Mouse (Mus musculus): Measurements from ENCODE around the gene Ascl5. TPM values are rescaled to one million over a fixed set of nuclear protein-coding genes. Genes with fewer than 3 reads are reported as not detected.
A peak's percentile ranks its signal among the peaks of the same experiment; 100 is the strongest.

Ascl5 gene
- total RNA-seq (2014; rRNA removed) (not detected in 2 replicates), polyA plus RNA-seq (2012; rRNA removed) (not detected in 2 replicates)

DNA sequence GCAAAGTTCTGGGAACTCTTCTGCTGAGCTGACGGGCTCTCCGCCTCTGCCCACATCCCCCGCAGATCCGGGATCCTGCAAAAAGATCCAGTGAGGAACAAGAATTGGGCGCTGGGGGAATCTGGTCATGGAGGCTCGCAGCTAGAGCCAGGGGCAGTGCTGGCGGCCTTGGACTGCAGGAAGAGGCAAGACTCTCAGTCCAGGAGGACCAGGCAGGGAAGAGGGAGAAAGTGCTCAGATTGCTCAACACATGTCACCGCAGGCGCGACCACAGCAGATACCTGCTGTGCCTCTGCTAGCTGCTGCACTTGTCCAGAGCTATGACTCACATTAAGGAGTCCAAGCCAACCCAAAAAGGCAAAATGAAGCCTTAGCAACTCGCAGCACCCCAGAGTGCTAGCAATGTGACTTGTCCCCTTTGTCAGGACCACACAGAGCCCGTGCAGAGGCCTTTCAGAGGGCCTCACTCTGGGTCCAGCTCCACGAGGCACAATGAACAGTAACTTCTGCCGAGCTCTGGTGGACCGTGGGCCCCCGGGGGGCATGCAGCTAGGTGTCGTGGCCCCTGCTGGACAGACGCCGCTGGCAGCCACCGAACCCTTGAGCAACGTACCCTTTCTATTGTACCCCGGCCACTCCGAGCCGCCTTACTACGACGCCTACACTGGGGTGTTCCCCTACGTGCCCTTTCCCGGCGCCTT is at the start of gene Ascl5:
Gene Ascl5 (plus strand): TSS at position 493 of the 701 bp plus-strand sequence.
- Histone ChIP-seq H3K4me3 (ENCODE audit: insufficient read depth, low read depth, low read length) (no peak within 1 kb of the TSS), H3K27me3 (ENCODE audit: control insufficient read depth, insufficient read depth, low read length) (peaks cover 8% of the 10 kb centered on the region; the same call in 1 of the 2 replicates), H3K4me1 (ENCODE audit: control insufficient read depth, insufficient read depth, low read length) (no peaks in the 10 kb centered on the region), H3K36me3 (ENCODE audit: control insufficient read depth, insufficient read depth, low read length) (no peaks in the 10 kb centered on the region), H3K27ac (replicated peaks; ENCODE audit: insufficient read depth, low read depth, low read length) (no peak within 1 kb of the TSS), H3K9ac (ENCODE audit: low read depth, low read length) (no peak within 1 kb of the TSS), H3K79me2 (ENCODE audit: control insufficient read depth, insufficient read depth, low read length) (no peaks in the 10 kb centered on the region)
- DNase-seq (ENCODE audit: extremely low read depth, low read depth, low spot score), result no peak
- TF ChIP-seq CTCF (IDR thresholded peaks at IDR 0.05; ENCODE audit: low read depth, low read length) (no peak), POLR2A (IDR thresholded peaks at IDR 0.05; ENCODE audit: extremely low read depth, insufficient read depth, low read length) (no peak)
- WGBS, result 22% methylated on average over 29 of the region's 29 CpGs

DNA sequence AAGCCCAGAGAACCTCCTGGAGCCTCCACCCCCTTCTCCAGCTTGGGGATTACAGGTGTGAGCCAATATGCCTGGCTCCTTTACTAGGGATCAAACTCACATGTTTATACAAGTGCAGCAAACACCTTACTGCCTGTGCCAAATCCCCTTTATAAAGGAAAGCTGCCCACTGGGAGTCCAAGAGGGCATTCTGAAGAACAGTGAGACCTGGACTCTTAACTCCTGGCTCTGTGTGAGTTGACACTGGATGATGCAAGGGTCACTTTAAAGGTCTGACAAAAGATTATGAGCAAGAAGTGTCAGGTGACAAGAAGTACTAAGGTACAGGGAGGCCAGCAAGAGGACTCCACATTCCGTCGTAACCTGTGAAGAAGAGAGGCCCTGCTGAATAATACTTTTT is 49.2 kb upstream of the Ascl5 start:
- TF ChIP-seq POLR2A (IDR thresholded peaks at IDR 0.05; ENCODE audit: extremely low read depth, insufficient read depth, low read length), result no peak
- no peak for TF ChIP-seq CTCF (IDR thresholded peaks at IDR 0.05; ENCODE audit: low read depth, low read length)

GRCm38 (mm10) chr1:136006292-136006748 is 44.3 kb upstream of the Ascl5 start, which contains the start of gene Igfn1:
Igfn1 (minus strand) TSS chr1:136006342.
- no peaks in the 10 kb centered on the region; the same call in 1 of the 2 replicates for H3K4me1 ChIP-seq (ENCODE audit: control insufficient read depth, insufficient read depth, low read length)
- H3K27ac ChIP-seq (replicated peaks; ENCODE audit: insufficient read depth, low read depth, low read length), result no peak within 1 kb of the TSS
- no peaks in the 10 kb centered on the region for H3K36me3 ChIP-seq (ENCODE audit: control insufficient read depth, insufficient read depth, low read length)
- no peak within 1 kb of the TSS for H3K4me3 ChIP-seq (ENCODE audit: insufficient read depth, low read depth, low read length)
- WGBS, result 95% methylated on average over 3 of the region's 3 CpGs
- no peak for TF ChIP-seq POLR2A (IDR thresholded peaks at IDR 0.05; ENCODE audit: extremely low read depth, insufficient read depth, low read length)
- no peak for TF ChIP-seq CTCF (IDR thresholded peaks at IDR 0.05; ENCODE audit: low read depth, low read length)
- no peaks in the 10 kb centered on the region for H3K79me2 ChIP-seq (ENCODE audit: control insufficient read depth, insufficient read depth, low read length)
- peak; percentile 24 for DNase-seq (ENCODE audit: extremely low read depth, low read depth, low spot score)
- H3K27me3 ChIP-seq (ENCODE audit: control insufficient read depth, insufficient read depth, low read length), result no peaks in the 10 kb centered on the region
- H3K9ac ChIP-seq (ENCODE audit: low read depth, low read length), result no peak within 1 kb of the TSS

More for the DNA sequence above, 49.2 kb upstream of the Ascl5 start:
- H3K4me1 ChIP-seq (ENCODE audit: control insufficient read depth, insufficient read depth, low read length), result peaks cover 5% of the 10 kb centered on the region
- H3K4me3 ChIP-seq (ENCODE audit: insufficient read depth, low read depth, low read length), result no peak overlapping the region
- WGBS, result 32% methylated on average over 2 of the region's 2 CpGs
- peak overlapping the region; percentile 54; the same call in 1 of the 2 replicates for H3K27ac ChIP-seq (replicated peaks; ENCODE audit: insufficient read depth, low read depth, low read length)
- no peaks in the 10 kb centered on the region for H3K27me3 ChIP-seq (ENCODE audit: control insufficient read depth, insufficient read depth, low read length)
- peak; percentile 97 for DNase-seq (ENCODE audit: extremely low read depth, low read depth, low spot score)
- no peaks in the 10 kb centered on the region for H3K36me3 ChIP-seq (ENCODE audit: control insufficient read depth, insufficient read depth, low read length)
- no peak overlapping the region for H3K9ac ChIP-seq (ENCODE audit: low read depth, low read length)
- H3K79me2 ChIP-seq (ENCODE audit: control insufficient read depth, insufficient read depth, low read length), result no peaks in the 10 kb centered on the region

DNA sequence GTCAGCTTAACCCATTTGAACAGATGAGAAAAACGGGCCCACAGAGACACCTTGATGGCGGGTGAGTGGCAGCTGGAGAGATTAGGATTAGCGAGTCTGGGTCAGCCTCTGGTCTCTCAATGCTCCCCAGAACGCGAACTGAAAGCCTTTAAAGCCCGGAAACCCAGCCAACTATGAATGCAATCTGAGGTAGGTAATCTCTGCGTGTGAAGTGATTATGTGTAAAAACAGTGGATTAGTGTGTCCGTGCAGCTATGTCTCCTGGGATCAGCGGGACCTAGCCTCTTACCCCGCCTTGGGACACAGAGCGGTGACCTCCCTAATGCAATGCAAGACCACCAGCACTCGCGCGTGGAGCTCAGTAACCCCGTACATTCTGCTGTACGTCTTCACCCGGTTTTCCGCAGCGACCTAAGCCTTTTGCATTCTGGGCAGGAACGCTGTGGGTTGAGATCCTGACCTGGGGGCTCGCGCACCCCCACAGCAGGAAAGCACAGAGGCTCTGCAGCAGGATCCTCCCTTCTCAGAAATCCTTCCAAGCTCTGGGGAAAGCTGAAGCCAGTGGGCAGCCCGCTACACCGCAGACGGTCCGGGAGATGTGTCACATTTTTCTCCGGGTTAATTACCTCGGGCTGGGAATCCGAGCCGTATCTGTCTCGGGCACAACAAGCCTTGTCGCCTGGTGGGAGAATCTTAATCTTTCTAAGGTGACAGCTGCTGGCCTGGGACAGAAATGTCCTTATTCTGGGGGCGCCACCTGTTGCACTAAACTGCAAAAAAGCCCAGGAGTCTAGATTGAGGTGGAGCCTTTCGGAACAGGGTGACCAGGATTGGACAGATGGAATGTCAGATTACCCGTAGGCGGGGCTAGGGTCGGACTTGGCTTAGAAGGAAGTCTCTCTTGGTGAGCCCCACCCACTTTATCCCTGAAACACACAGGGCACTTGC is 43.1 kb upstream of the Ascl5 start, which contains the start of gene Tmem9:
Gene Tmem9 (plus strand): TSS at position 940 of the 948 bp plus-strand sequence.
- Histone ChIP-seq H3K79me2 (ENCODE audit: control insufficient read depth, insufficient read depth, low read length) (no peaks in the 10 kb centered on the region), H3K36me3 (ENCODE audit: control insufficient read depth, insufficient read depth, low read length) (no peaks in the 10 kb centered on the region), H3K27ac (replicated peaks; ENCODE audit: insufficient read depth, low read depth, low read length) (no peak within 1 kb of the TSS; the same call in 1 of the 2 replicates), H3K4me1 (ENCODE audit: control insufficient read depth, insufficient read depth, low read length) (no peaks in the 10 kb centered on the region; the same call in 1 of the 2 replicates), H3K9ac (ENCODE audit: low read depth, low read length) (peak within 1 kb of the TSS; percentile 64), H3K4me3 (ENCODE audit: insufficient read depth, low read depth, low read length) (peak within 1 kb of the TSS; percentile 53), H3K27me3 (ENCODE audit: control insufficient read depth, insufficient read depth, low read length) (no peaks in the 10 kb centered on the region)
- DNase-seq (ENCODE audit: extremely low read depth, low read depth, low spot score), result peak; percentile 95
- TF ChIP-seq POLR2A (IDR thresholded peaks at IDR 0.05; ENCODE audit: extremely low read depth, insufficient read depth, low read length) (no peak), CTCF (IDR thresholded peaks at IDR 0.05; ENCODE audit: low read depth, low read length) (no peak)
- WGBS, result 8% methylated on average over 37 of the region's 37 CpGs

- Histone ChIP-seq H3K79me2 (ENCODE audit: control insufficient read depth, insufficient read depth, low read length) (no peaks in the 10 kb centered on the region), H3K27ac (replicated peaks; ENCODE audit: insufficient read depth, low read depth, low read length) (no peak overlapping the region), H3K4me1 (ENCODE audit: control insufficient read depth, insufficient read depth, low read length) (no peaks in the 10 kb centered on the region; the same call in 1 of the 2 replicates), H3K9ac (ENCODE audit: low read depth, low read length) (no peak overlapping the region), H3K36me3 (ENCODE audit: control insufficient read depth, insufficient read depth, low read length) (no peaks in the 10 kb centered on the region), H3K4me3 (ENCODE audit: insufficient read depth, low read depth, low read length) (no peak overlapping the region), H3K27me3 (ENCODE audit: control insufficient read depth, insufficient read depth, low read length) (no peaks in the 10 kb centered on the region)
- no peak for TF ChIP-seq CTCF (IDR thresholded peaks at IDR 0.05; ENCODE audit: low read depth, low read length)
- no peak for TF ChIP-seq POLR2A (IDR thresholded peaks at IDR 0.05; ENCODE audit: extremely low read depth, insufficient read depth, low read length)
- no peak for DNase-seq (ENCODE audit: extremely low read depth, low read depth, low spot score)
- WGBS, result 11% methylated on average over 8 of the region's 8 CpGs
Observed at GRCm38 (mm10) chr1:136008159-136008533, 42.5 kb upstream of the Ascl5 start.

Data from liver, adult 2 months (tissue).